Mouse (Mus musculus) C2C12 (cell line): Measurements from ENCODE around the gene Rptor.

Source experiments
- CTCF ChIP-seq: IDR thresholded peaks from one replicate; pipeline ENCODE4 v1.5.1; 2011; ENCODE audit not compliant: control insufficient read depth, insufficient read depth, insufficient read length
- FOSL1 ChIP-seq: IDR thresholded peaks from one replicate; pipeline ENCODE4 v1.8.0; 2011; ENCODE audit warnings: mild to moderate bottlenecking, low read length; ENCODE audit not compliant: poor library complexity, insufficient read depth, severe bottlenecking
- MAX ChIP-seq: IDR thresholded peaks from one replicate; pipeline ENCODE4 v1.6.1; 2011; ENCODE audit warnings: mild to moderate bottlenecking, control low read depth
- USF1 ChIP-seq: IDR thresholded peaks from one replicate; pipeline ENCODE4 v1.6.1; 2011; ENCODE audit warnings: low read depth, mild to moderate bottlenecking, control low read depth, moderate library complexity

GRCm38 (mm10) chr11:119847076-119847475, 244.4 kb downstream of the Rptor start:
- TF ChIP-seq USF1 = no peak
- TF ChIP-seq FOSL1 = no peak
- no peak for TF ChIP-seq CTCF
- TF ChIP-seq MAX = no peak
